Mouse (Mus musculus) ovary, adult 2 months (tissue): ENCODE results near the gene Enpp4. TPM values are rescaled to one million over a fixed set of nuclear protein-coding genes. Genes with fewer than 3 reads are reported as not detected.

ENCODE experiments used
- polyA plus RNA-seq: library from polyadenylated mRNA; depleted of rRNA; stranded (reverse); fragments of >200 nt; gene quantifications from 2 replicates; pipeline ENCODE4 v1.2.3, GENCODE M21; 2012; rRNA removed

Enpp4 gene
- 3.0 and 3.9 TPM in 2 replicates for polyA plus RNA-seq

GRCm38 (mm10) chr17:44105287-44106138 is at the start of gene Enpp4:
Gene Enpp4, minus strand, starts transcription at chr17:44105809.

GRCm38 (mm10) chr17:44078631-44079350 is 26.8 kb downstream of the Enpp4 start, which contains the start of gene Enpp5:
Gene Enpp5, plus strand, starts transcription at chr17:44078813.

Other genes with a start within 250 kb of the Enpp4 start
- 9.8 and 13.2 TPM in 2 replicates for gene Enpp5, start 27.0 kb downstream of the Enpp4 start, polyA plus RNA-seq
- gene Clic5, start 82.8 kb upstream of the Enpp4 start, polyA plus RNA-seq = 1.1 and 1.7 TPM in 2 replicates